Mouse (Mus musculus): ENCODE results near the gene Per1.

GRCm38 (mm10) chr11:69085608-69086007 is 9.4 kb upstream of the Per1 start:
- no peak for TF ChIP-seq CTCF (IDR thresholded peaks at IDR 0.05; ENCODE audit: low read depth, low read length)
- no peak for TF ChIP-seq GATA1 (IDR thresholded peaks at IDR 0.05; ENCODE audit: borderline replicate concordance, low read length)
- no peak for TF ChIP-seq TAL1 (conservative IDR thresholded peaks at IDR 0.05; ENCODE audit: low read depth, low read length)
- TF ChIP-seq POLR2AphosphoS5 (IDR thresholded peaks at IDR 0.05; ENCODE audit: insufficient replicate concordance, low read depth, low read length) = no peak
- TF ChIP-seq GATA2 (IDR thresholded peaks at IDR 0.05; ENCODE audit: borderline replicate concordance, low read depth, low read length) = no peak
